Mouse (Mus musculus): Measurements from ENCODE around the gene Zfp821.

GRCm38 (mm10) chr8:109725106-109725505 is 19.8 kb downstream of the Zfp821 start:
- TF ChIP-seq CTCF (IDR thresholded peaks at IDR 0.05; ENCODE audit: control insufficient read depth, insufficient read depth, insufficient replicate concordance, low read depth, low read length), result no peak
- TF ChIP-seq POLR2A (IDR thresholded peaks at IDR 0.05; ENCODE audit: control insufficient read depth, low read depth, low read length), result no peak

All from testis, adult 2 months (tissue).